ENCODE assay signal across 7 mouse cellular contexts in genomic region chr9:88521961-88522568, GRCm38 (mm10). TPM values are rescaled to one million over a fixed set of nuclear protein-coding genes. Genes with fewer than 3 reads are reported as not detected.
A peak's percentile ranks its signal among the peaks of the same experiment; 100 is the strongest.
DNase-seq lines count a peak whose midpoint lies in the region; ATAC-seq and TF ChIP-seq lines count a peak whose summit lies in the region.

No protein-coding gene starts in this region.

- peak overlapping the region; percentile 92 for H3K27ac ChIP-seq in lung, postnatal 0 days (ENCODE audit: low read length)
- H3K27ac ChIP-seq in embryonic facial prominence, embryonic 13.5 days: peak overlapping the region; percentile 93
- H3K27ac ChIP-seq in limb, embryonic 12.5 days: peak overlapping the region; percentile 93
- H3K27ac ChIP-seq in stomach, embryonic 16.5 days (ENCODE audit: low read length): peak overlapping the region; percentile 92

- no peak; the same call in 1 of the 2 replicates for TF ChIP-seq EP300 in lung, postnatal 0 days (IDR thresholded peaks at IDR 0.05)

- WGBS in lung, postnatal 0 days: 0% methylated on average over 10 of the region's 10 CpGs
- under 1% methylated on average over 10 of the region's 10 CpGs for WGBS in embryonic facial prominence, embryonic 13.5 days
- under 1% methylated on average over 10 of the region's 10 CpGs for WGBS in limb, embryonic 12.5 days
- under 1% methylated on average over 10 of the region's 10 CpGs for WGBS in stomach, embryonic 16.5 days

- no peak for TF ChIP-seq CTCF in lung, postnatal 0 days (IDR thresholded peaks at IDR 0.05)

- peak overlapping the region; percentile 77 for H3K4me2 ChIP-seq in lung, postnatal 0 days (replicated peaks; ENCODE audit: low read depth, low read length)
- peak overlapping the region; percentile 65 for H3K4me2 ChIP-seq in embryonic facial prominence, embryonic 13.5 days
- H3K4me2 ChIP-seq in limb, embryonic 12.5 days: peak overlapping the region; percentile 69
- H3K4me2 ChIP-seq in stomach, embryonic 16.5 days (ENCODE audit: low read depth, low read length): peak overlapping the region; percentile 71

- H3K4me3 ChIP-seq in lung, postnatal 0 days (ENCODE audit: low read depth, low read length): peak overlapping the region; percentile 64
- H3K4me3 ChIP-seq in embryonic facial prominence, embryonic 13.5 days: peak overlapping the region; percentile 77
- H3K4me3 ChIP-seq in limb, embryonic 12.5 days (replicated peaks): peak overlapping the region; percentile 71
- H3K4me3 ChIP-seq in stomach, embryonic 16.5 days (replicated peaks; ENCODE audit: low read length): peak overlapping the region; percentile 75

- no peaks in the 10 kb centered on the region for H3K36me3 ChIP-seq in lung, postnatal 0 days (ENCODE audit: insufficient read depth, low read length)
- peaks cover 19% of the 10 kb centered on the region for H3K36me3 ChIP-seq in embryonic facial prominence, embryonic 13.5 days
- H3K36me3 ChIP-seq in limb, embryonic 12.5 days: peaks cover 18% of the 10 kb centered on the region
- H3K36me3 ChIP-seq in stomach, embryonic 16.5 days (ENCODE audit: control insufficient read depth, insufficient read depth, low read length): peaks cover 11% of the 10 kb centered on the region; the same call in 1 of the 2 replicates

- H3K9ac ChIP-seq in lung, postnatal 0 days (replicated peaks; ENCODE audit: low read depth): peak overlapping the region; percentile 82
- peak overlapping the region; percentile 97 for H3K9ac ChIP-seq in embryonic facial prominence, embryonic 13.5 days
- peak overlapping the region; percentile 94 for H3K9ac ChIP-seq in limb, embryonic 12.5 days (replicated peaks)
- peak overlapping the region; percentile 94 for H3K9ac ChIP-seq in stomach, embryonic 16.5 days (ENCODE audit: low read length)

- H3K4me1 ChIP-seq in lung, postnatal 0 days (ENCODE audit: insufficient read depth, low read depth, low read length): 0 out of 2 replicates have a peak, but pooled peaks cover 4% of the 10 kb centered on the region
- peaks cover 15% of the 10 kb centered on the region; the same call in 1 of the 2 replicates for H3K4me1 ChIP-seq in embryonic facial prominence, embryonic 13.5 days
- peaks cover 16% of the 10 kb centered on the region for H3K4me1 ChIP-seq in limb, embryonic 12.5 days (replicated peaks)
- peaks cover 12% of the 10 kb centered on the region for H3K4me1 ChIP-seq in stomach, embryonic 16.5 days (ENCODE audit: control insufficient read depth, insufficient read depth, low read length)

- H3K9me3 ChIP-seq in lung, postnatal 0 days (ENCODE audit: low read length): no peaks in the 10 kb centered on the region
- no peaks in the 10 kb centered on the region for H3K9me3 ChIP-seq in embryonic facial prominence, embryonic 13.5 days
- H3K9me3 ChIP-seq in limb, embryonic 12.5 days: no peaks in the 10 kb centered on the region
- H3K9me3 ChIP-seq in stomach, embryonic 16.5 days (replicated peaks; ENCODE audit: control insufficient read depth, low read length): no peaks in the 10 kb centered on the region

- ATAC-seq in lung, postnatal 0 days: no peak
- no peak for ATAC-seq in embryonic facial prominence, embryonic 13.5 days (ENCODE audit: insufficient number of reproducible peaks, insufficient read depth, low FRiP score, low TSS enrichment, low read depth)
- ATAC-seq in limb, embryonic 12.5 days (ENCODE audit: insufficient number of reproducible peaks, insufficient read depth, low FRiP score, low TSS enrichment, low read depth): no peak
- ATAC-seq in stomach, embryonic 16.5 days (ENCODE audit: insufficient read depth, low FRiP score): no peak
- no peak for ATAC-seq in megakaryocyte progenitor cell, adult 5-6 weeks (replicated peaks; ENCODE audit: poor library complexity)

- peak; percentile 48 for DNase-seq in lung, postnatal 0 days (ENCODE audit: low spot score)
- DNase-seq in lung, postnatal 14 days: no peak
- no peak for DNase-seq in frontal cortex, postnatal 25 days (ENCODE audit: low spot score in 2 of 2)

- H3K27me3 ChIP-seq in lung, postnatal 0 days (replicated peaks; ENCODE audit: insufficient read depth, low read length): no peaks in the 10 kb centered on the region
- H3K27me3 ChIP-seq in embryonic facial prominence, embryonic 13.5 days: no peaks in the 10 kb centered on the region
- no peaks in the 10 kb centered on the region for H3K27me3 ChIP-seq in limb, embryonic 12.5 days
- no peaks in the 10 kb centered on the region for H3K27me3 ChIP-seq in stomach, embryonic 16.5 days (ENCODE audit: control insufficient read depth, insufficient read depth, low read length)

RNA-seq across cellular contexts. Expression of gene Zfp949, which starts 25.8 kb away (rescaled TPM):
- 10.5 and 11.5 TPM in 2 replicates for polyA plus RNA-seq in lung, postnatal 0 days (2015; fragmentation: Nextera tagmentation; extraction: Ambion mirVana)
- polyA plus RNA-seq in embryonic facial prominence, embryonic 13.5 days (2015; fragmentation: Nextera tagmentation; extraction: Ambion mirVana): 13.7 and 17.8 TPM in 2 replicates
- polyA plus RNA-seq in limb, embryonic 12.5 days (2016; fragmentation: Nextera tagmentation; extraction: Ambion mirVana): 12.7 and 14.3 TPM in 2 replicates
- polyA plus RNA-seq in stomach, embryonic 16.5 days (2015; fragmentation: Nextera tagmentation; extraction: Ambion mirVana): 10.6 and 12.2 TPM in 2 replicates
- 8.8 and 11.2 TPM in 2 replicates for total RNA-seq in megakaryocyte progenitor cell, adult 5-6 weeks (2015)
- total RNA-seq in megakaryocyte progenitor cell, adult 5-6 weeks (2017): 10.2 and 10.4 TPM in 2 replicates

RNA-seq across cellular contexts. Expression of gene Syncrip, which starts 39.7 kb away (rescaled TPM):
- polyA plus RNA-seq in lung, postnatal 0 days (2015; fragmentation: Nextera tagmentation; extraction: Ambion mirVana): 36.0 and 38.8 TPM in 2 replicates
- 107 and 112 TPM in 2 replicates for polyA plus RNA-seq in embryonic facial prominence, embryonic 13.5 days (2015; fragmentation: Nextera tagmentation; extraction: Ambion mirVana)
- 124 and 132 TPM in 2 replicates for polyA plus RNA-seq in limb, embryonic 12.5 days (2016; fragmentation: Nextera tagmentation; extraction: Ambion mirVana)
- 79.8 and 87.4 TPM in 2 replicates for polyA plus RNA-seq in stomach, embryonic 16.5 days (2015; fragmentation: Nextera tagmentation; extraction: Ambion mirVana)
- total RNA-seq in megakaryocyte progenitor cell, adult 5-6 weeks (2015): 250 and 274 TPM in 2 replicates
- total RNA-seq in megakaryocyte progenitor cell, adult 5-6 weeks (2017): 254 and 290 TPM in 2 replicates

RNA-seq across cellular contexts. Expression of gene Trim43a, which starts 58.6 kb away (rescaled TPM):
- 0.08 TPM in 1 of 2 replicates, not detected in the other for polyA plus RNA-seq in lung, postnatal 0 days (2015; fragmentation: Nextera tagmentation; extraction: Ambion mirVana)
- 0.21 TPM in 1 of 2 replicates, not detected in the other for polyA plus RNA-seq in embryonic facial prominence, embryonic 13.5 days (2015; fragmentation: Nextera tagmentation; extraction: Ambion mirVana)
- 0.20 TPM in 1 of 2 replicates, not detected in the other for polyA plus RNA-seq in limb, embryonic 12.5 days (2016; fragmentation: Nextera tagmentation; extraction: Ambion mirVana)
- polyA plus RNA-seq in stomach, embryonic 16.5 days (2015; fragmentation: Nextera tagmentation; extraction: Ambion mirVana): not detected in 2 replicates
- 0.15 TPM in 1 of 2 replicates, not detected in the other for total RNA-seq in megakaryocyte progenitor cell, adult 5-6 weeks (2015)
- not detected in 2 replicates for total RNA-seq in megakaryocyte progenitor cell, adult 5-6 weeks (2017)
